Mouse (Mus musculus): ENCODE measurements around the gene Fbxl14.

Fbxl14 gene

DNA sequence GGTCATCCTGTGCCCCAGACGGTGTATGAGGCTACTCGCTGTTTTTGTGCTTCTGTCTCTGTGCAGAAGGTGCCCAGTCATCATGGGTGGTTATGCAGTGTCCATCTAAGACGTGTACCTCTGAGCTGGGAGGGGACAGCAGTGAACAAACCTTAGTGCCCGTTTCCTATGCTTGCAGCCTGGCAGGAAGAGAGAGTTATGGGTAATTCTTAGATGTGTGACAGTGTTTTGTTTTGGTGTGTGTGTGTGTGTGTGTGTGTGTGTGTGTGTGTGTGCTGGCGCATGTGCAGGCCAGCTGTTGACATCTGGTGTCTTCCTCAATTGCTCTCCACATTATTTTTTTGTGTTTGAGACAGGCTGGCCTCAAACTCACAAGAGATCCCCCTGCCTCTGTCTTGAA lies 20.6 kb downstream of the Fbxl14 start:
- no peak for DNase-seq

DNA sequence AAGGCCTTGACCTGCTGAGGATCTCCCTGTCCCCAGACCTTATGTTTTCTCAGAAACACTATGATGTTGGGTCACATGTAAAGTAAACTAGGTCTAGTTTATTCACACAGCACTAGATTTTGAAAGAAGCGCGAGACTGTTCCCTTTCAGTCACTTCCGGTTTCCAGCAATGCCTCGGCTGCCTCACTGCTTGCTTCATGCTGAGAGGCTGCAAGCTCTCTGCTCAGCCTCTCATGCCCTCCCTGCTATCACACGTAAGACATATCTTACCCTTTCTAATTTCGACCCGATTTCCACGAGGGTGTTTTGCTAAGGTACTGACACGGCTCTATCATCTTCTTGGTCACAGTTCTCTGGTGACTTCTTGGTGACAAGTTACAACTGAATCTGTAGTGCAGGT lies 22.6 kb downstream of the Fbxl14 start:
- DNase-seq = no peak

DNA sequence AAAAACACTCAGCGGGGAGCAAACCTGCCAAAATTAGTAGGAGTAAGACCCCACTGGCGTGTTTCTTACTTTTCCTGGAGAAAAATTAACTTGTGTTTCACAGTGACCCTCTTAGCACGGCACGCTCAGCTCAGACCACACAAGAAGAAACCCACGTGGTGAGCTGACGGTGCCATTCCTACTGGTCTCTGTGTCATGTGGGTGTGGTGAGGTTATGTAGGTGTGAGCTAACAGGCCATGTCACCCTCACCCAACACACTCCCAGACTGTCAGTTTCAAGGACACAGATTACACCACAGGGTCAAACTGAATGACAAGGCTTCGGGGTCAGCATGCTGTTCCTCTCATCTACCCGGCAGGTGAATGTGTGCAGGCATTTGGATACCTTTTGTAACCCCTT lies 25.3 kb downstream of the Fbxl14 start:
- DNase-seq = no peak

DNA sequence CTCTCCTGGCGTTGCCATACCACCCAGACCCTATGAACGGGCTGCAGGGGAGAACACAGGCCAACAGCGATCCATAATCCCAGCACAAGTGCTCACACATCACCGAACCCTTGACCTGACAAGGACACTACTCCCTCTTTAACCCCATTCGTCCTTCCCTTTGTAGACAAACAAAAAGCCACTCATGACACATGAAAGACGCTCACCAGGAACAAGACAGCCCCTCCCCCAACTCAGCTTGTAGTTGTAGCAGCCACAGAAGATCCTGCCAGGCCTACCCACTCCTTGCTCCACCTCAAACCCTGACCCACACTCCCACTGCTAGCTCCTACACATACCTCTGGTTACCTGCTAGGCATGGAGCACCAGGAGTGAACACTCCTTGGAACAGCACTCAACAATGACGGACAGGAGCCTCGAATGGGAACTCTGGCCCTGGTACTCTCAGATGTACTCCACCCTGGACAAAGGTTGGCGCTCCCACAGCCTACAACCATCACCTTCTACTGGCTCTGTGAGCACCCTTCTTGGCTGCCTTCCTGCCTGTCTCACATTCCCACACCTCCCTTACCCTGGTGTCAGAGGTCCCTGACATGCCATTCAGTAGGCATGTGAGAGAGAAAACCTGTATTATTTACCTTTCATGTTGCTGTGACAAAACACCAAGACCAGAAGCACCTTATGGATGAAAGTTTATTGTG lies 26.2 kb downstream of the Fbxl14 start:
- DNase-seq = no peak

DNA sequence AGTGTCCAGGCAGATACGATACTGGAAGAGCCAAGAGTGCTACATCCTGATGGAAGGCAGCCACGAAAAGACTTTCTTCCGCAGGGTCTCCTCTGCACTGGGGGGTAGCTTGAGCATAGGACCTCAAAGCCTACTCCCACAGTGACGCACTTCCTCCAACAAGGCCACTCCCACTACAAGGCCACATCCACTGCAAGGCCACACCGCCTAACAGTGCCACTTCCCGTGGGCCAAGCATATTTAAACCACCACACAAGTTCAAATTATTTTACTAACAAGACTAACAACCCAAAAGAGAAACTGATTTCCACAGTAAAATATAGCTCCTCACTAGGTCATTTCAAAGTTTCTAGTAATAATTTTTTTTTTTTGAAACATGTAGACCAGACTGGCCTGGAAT lies 28.8 kb downstream of the Fbxl14 start:
- no peak for DNase-seq

DNA sequence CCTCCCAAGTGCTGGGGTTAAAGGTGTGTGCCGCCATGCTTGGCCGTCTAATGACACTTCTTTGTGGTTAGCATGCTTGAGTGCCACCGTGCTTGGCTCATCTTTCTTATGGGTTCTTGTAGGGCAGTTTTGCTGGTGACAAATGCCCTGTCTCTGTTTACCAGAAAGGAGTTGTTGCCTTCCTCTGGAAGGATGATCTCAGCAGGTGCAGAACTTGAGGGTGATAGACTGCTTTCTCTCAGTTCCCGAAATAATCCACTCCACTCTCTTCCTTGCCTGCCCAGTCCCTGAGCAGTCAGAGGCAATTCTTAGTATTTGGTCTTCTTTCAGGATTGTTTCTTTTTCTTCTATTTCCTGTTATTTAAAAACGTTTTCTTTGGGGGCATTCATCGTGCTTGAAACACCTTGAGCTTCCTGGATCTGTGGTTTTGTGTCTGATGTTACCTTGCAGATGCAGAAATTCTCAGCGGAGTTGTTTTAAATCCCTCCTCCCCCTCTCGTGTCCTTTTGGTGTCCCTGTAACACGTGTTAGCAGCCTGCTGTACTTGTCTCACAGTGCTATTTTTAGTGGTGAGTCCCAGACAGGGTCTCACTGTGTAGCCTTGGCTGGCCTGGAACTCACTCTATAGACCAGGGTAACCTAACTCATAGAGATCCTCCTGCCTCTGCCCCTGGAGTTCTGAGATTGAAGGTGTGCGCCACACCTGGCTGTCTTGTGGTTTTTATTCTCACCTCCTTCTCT lies 29.3 kb downstream of the Fbxl14 start:
- no peak for DNase-seq

DNA sequence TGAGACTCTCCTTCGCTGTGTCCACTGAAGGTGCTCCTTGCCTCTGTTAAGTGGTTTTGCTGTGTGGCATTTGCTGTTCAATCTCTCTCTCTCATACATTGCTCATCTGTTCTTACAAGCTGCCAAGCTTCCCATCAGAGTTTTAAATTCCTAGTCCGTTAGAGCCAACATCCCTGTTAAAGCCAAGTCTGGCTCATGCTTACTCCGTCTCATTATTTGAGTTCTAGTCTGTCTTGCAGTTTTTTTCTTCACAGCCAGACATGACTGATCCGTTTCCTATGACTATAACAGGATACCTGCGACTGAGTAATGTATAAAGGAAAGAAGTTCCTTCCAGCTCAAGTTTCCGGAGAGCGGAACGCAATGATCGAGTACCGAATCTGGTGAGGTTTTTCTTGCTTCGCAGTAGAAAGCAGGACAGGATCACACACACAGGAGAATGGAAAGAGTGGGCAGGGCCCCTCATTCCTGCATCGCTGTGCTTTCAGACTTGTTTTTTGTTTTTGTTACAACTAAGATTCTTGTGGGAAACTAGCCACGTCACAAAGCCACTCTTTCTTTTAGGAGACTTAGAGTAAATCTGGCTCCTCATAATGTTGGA lies 30.1 kb downstream of the Fbxl14 start:
- DNase-seq = no peak

DNA sequence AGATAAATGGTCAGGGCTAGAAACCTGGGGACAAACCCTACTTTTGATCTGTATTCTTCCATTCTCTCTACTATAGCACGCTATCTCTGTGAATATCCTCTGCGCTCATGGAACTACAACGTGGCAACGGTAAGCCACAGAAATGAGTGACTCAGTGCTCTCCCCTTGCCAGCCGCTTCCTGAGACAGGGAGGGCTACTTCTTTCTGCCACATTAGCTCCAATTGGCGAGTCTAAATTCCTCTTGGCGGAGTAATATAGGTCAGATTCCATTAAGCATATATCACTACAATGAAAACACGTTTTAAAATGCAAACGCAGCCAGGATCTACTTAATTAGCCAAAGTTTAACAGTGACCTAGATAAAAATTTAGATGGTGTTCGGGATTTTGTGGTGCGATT lies 33.2 kb downstream of the Fbxl14 start:
- DNase-seq = no peak

DNA sequence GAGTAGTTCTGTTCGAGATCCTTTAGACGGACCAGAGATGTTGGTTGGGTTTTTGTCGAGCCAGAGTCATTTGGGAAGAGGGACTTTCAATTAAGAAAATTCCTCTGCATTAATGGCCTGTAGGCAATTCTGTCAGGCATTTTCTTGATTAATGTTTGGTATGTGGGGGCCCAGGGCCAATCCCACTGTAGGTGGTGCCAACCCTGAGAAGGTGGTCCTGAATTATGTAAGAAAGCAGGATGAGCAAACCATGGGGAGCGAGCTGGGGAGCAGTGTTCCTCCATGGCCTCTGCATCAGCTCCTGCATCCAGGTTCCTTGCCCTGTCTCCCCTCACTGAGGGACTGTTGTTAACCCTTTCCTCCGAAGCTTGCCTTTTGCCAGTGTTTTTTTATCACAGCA lies 34.0 kb downstream of the Fbxl14 start:
- no peak for DNase-seq

DNA sequence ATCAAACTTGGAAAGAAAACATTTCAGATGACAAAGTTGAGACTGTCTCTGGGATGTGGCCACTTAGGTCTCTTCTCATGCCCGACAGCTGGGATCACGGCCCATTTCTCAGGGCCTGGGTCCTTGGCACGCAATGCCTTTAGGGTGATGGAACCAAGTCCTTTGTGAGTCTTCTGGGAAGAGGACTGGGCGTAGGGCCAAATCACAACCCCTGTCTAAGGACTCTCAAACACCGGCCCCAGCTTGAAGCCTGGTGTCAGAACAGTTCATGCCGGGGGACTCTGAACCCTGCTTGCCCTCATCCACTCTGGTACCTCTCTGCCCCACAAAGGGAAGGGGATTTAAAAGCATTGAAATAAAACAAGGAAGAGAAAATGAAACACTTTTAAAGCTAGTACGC lies 34.6 kb downstream of the Fbxl14 start:
- no peak for DNase-seq

DNA sequence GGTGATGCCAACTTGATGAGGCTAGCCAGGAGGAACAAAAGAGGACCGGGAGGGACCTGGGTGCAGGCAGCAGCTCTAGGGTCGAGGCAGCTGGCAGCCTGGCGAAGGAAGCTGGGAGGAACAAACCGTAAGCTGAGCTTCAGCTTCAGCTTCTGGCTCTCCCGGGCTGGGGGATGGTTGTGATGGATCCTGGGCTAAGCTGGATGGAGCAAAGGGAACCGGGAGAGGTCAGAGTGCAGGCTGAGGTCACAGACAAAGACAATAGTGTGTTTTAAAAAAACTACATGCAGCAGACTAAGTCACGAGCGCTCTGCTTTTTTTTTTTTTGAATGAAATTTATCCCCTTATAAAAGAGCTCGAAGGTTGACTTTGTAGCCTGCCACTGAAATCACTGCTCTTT lies 41.3 kb downstream of the Fbxl14 start:
- DNase-seq = no peak

DNA sequence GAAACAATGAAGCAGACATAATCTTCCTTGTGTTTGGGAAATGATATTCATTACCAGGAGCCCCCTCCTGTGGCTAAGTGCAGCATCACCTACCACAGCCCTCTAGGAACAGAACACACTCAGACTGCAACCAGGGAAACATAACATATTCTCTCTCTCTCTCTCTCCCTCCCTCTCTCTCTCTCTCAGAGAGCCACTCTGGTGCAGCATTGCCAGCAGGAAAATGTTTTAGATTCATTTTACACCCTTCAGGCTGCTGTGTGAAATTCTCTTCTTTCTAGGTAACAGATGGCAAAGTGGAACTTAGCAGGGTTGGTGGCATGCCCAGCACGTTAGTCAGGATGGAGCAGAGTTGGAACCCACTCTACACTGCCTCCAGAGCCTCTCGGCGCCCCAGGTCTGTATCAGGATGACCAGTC lies 42.0 kb downstream of the Fbxl14 start:
- peak; percentile 37 to 46 for DNase-seq

DNA sequence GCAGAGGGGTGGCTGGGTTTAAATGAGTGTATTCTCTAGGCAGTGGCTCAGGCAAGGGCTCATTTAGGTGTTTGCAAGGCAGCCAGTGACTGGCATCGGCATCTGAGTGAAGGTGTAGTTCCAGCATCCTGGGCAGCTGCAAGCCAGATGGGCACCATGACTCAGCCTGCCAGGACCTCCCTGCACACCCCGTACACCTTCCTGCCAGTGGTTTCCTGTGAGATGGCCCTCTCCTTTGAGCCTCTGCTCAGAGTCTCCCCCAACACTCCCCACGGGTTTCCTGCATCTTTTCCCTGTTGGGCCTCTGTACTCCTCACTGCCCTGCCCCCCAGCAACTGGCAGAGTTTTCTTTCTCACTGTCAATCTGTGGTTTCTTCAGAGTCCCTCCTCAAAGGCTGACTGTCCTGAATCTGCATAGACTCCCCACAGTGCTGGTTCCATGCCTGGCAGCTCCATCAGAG lies 42.5 kb downstream of the Fbxl14 start:
- no peak for DNase-seq

DNA sequence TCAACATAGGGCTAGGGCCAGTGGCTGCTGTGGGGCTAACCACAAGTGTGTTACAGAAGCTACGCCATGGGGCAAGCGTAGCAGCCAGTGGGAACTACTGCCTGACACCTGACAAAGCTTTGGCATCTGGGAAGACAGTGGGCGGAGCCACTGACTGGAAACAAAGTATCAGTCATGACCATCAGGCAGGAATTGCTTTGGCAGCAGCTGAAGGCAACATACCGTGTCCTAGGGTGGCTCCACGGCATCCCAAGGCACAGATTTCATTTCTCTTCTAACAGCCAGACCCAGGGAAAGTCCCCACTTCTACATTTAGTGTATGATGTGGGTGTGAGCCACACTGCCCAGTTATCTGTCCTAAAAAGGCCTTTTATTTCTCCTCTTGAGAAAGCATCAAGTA lies 47.0 kb downstream of the Fbxl14 start:
- DNase-seq = no peak

DNA sequence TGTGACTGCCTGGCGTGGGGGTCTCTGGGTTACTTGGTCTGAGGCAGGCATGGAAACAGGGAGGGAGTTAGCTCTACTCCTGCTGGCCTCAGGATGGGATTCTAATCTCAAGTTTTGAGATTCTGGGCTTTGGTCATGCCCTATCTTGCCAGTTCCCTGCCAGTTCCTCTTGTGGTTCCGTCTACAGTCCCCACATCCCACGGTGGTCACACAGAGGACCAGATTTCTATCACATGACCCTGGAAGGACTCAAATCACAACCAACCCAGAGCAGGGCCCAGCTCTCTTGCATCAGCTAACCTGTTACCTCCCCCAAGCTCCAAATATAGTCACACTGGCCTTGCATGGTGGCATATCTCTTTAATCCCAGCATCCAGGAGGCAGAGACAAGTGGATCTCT lies 50.2 kb downstream of the Fbxl14 start:
- no peak for DNase-seq

Data from cerebellum, adult 18-20 months (tissue).